Mouse (Mus musculus): ENCODE measurements around the gene Tbc1d2. TPM values are rescaled to one million over a fixed set of nuclear protein-coding genes. Genes with fewer than 3 reads are reported as not detected.

Tbc1d2 gene
- polyA plus RNA-seq, 1 experiment from 2014 or later: 3.0 TPM

DNA sequence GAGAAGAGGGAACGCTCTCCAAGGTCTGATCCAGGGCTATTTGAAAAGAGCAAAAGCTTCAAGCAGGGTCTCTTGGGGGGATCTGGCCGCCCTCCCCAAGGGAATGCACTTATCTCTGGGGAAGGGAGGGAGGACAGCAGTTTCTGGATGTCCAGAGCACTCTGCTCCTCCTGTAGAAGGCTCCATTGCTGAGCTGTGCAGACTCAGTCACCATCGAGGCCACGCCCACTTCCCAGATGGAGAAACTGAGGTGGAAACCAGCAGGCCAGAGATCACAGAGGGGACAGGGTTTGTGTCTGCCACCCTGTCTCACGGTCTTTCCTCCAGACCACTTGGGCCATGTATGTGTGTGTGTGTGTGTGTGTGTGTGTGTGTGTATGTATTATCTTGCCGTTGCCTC is 51.0 kb downstream of the Tbc1d2 start:
- peaks cover 19% of the 10 kb centered on the region for H3K4me1 ChIP-seq
- 76% methylated on average over 6 of the region's 6 CpGs for WGBS
- H3K9me3 ChIP-seq (replicated peaks): no peaks in the 10 kb centered on the region
- H3K4me3 ChIP-seq (replicated peaks): no peak overlapping the region
- no peak overlapping the region for H3K27ac ChIP-seq
- ATAC-seq (replicated peaks; ENCODE audit: low FRiP score): no peak
- peaks cover 51% of the 10 kb centered on the region for H3K27me3 ChIP-seq
- no peak overlapping the region for H3K4me2 ChIP-seq
- no peaks in the 10 kb centered on the region for H3K36me3 ChIP-seq
- no peak overlapping the region for H3K9ac ChIP-seq

DNA sequence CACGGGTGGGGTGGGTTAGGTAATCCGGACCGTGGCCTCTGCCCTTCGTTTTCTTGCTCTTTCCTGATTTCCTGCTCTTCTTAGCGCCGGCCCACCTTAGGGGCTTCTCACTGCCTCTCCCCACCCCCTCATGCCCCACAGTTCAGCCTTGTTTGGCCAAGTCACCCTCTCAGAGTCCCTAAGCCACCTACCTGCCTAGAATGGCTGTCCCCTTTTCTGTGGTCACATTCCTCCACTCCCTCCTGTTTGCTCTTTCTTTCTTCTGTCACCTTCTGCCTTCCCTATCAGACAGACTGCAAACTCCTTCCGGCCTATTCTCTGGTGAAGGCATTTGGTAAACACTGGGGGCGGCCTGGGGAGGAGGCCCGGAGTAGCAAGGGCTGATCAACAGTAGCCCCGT is 51.9 kb downstream of the Tbc1d2 start:
- ATAC-seq (replicated peaks; ENCODE audit: low FRiP score): no peak
- Histone ChIP-seq H3K9ac (no peak overlapping the region), H3K4me1 (peaks cover 19% of the 10 kb centered on the region), H3K4me2 (no peak overlapping the region), H3K4me3 (replicated peaks) (no peak overlapping the region), H3K9me3 (replicated peaks) (no peaks in the 10 kb centered on the region), H3K36me3 (no peaks in the 10 kb centered on the region), H3K27me3 (peaks cover 44% of the 10 kb centered on the region), H3K27ac (peak overlapping the region; percentile 58; the same call in 1 of the 2 replicates)
- 66% methylated on average over 10 of the region's 10 CpGs for WGBS

- no peak overlapping the region for H3K9ac ChIP-seq
- H3K27me3 ChIP-seq: peaks cover 39% of the 10 kb centered on the region
- H3K36me3 ChIP-seq: no peaks in the 10 kb centered on the region
- H3K4me2 ChIP-seq: no peak overlapping the region
- H3K9me3 ChIP-seq (replicated peaks): no peaks in the 10 kb centered on the region
- no peak overlapping the region for H3K4me3 ChIP-seq (replicated peaks)
- whole genome bisulfite sequencing: 74% methylated on average over 11 of the region's 11 CpGs
- peak overlapping the region; percentile 58 for H3K27ac ChIP-seq
- H3K4me1 ChIP-seq: peaks cover 17% of the 10 kb centered on the region
- no peak; the same call in 1 of the 2 replicates for ATAC-seq (replicated peaks; ENCODE audit: low FRiP score)
Measured at GRCm38 (mm10) chr4:46597286-46597961, 52.6 kb downstream of the Tbc1d2 start.

DNA sequence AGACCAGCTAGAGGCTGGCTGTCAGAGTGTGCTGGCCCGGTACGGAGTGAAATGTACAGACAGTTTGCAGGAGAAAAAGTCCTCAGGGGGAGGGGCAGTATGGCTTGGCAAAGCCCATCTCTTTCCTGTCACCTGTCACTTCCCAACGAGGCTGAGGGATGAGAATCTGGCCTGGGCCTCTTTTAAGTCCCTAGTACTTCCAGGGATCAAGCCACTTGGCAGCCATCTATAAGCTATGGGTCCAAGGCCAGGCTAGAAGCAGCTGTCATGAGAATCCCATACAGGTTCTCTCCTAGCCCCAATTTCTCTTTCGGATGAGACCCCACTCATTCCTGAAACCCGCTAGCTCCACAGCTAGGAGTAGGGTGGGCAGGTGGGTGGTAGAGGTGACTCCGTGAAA is 53.6 kb downstream of the Tbc1d2 start:
- Histone ChIP-seq H3K36me3 (no peaks in the 10 kb centered on the region), H3K4me3 (replicated peaks) (no peak overlapping the region), H3K9me3 (replicated peaks) (no peaks in the 10 kb centered on the region), H3K27me3 (peaks cover 28% of the 10 kb centered on the region), H3K9ac (no peak overlapping the region), H3K4me2 (no peak overlapping the region), H3K27ac (no peak overlapping the region), H3K4me1 (peaks cover 7% of the 10 kb centered on the region)
- no peak for ATAC-seq (replicated peaks; ENCODE audit: low FRiP score)
- 79% methylated on average over 6 of the region's 6 CpGs for WGBS

DNA sequence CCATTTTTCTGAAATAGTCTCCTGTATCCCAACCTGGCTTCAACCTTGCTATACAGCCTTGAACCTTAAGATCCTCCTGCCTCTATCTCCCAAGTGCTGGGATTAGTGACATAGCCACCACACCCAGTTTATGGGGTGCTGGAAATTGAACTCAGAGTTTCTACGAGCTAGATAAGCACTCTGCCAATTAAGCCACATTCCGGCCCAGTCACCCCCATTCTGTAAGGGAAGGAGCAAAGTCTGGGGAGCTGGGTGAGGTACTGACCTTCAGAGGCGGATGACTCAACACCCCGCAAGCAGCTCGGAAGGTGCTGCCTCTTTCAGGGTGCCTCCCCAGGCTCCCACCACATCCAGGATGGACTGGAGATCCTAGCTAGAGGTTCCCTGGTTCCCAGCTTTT is 55.9 kb downstream of the Tbc1d2 start:
- H3K4me3 ChIP-seq (replicated peaks): no peak overlapping the region
- WGBS: 83% methylated on average over 5 of the region's 5 CpGs
- no peak for ATAC-seq (replicated peaks; ENCODE audit: low FRiP score)

DNA sequence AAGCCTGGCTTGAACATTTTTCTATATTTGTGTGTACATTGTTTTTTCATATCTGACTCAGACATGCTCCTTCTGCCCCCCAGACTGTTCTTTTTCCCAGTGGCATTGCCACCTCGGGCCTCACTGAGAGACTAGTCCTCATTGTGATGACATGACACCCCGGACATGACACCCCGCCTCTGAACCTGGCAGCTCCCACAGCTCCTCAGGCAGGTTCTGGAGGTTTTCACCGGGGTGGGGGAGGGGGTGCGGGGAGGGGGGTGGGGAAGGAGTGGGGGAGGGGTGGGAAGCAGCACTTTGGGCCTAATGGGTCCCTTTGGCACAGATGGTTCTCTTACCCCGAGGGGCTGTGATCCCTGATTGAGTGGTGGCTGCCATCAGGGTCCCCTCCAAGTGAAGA is 56.5 kb downstream of the Tbc1d2 start:
- no peak overlapping the region for H3K4me3 ChIP-seq (replicated peaks)
- peaks cover 13% of the 10 kb centered on the region; the same call in 1 of the 2 replicates for H3K4me1 ChIP-seq
- no peaks in the 10 kb centered on the region for H3K36me3 ChIP-seq
- WGBS: 32% methylated on average over 6 of the region's 6 CpGs
- peaks cover 5% of the 10 kb centered on the region for H3K27me3 ChIP-seq
- ATAC-seq (replicated peaks; ENCODE audit: low FRiP score): no peak
- no peak overlapping the region for H3K4me2 ChIP-seq
- H3K27ac ChIP-seq: no peak overlapping the region
- no peaks in the 10 kb centered on the region for H3K9me3 ChIP-seq (replicated peaks)
- H3K9ac ChIP-seq: no peak overlapping the region

More for the DNA sequence above, 55.9 kb downstream of the Tbc1d2 start:
- peaks cover 8% of the 10 kb centered on the region for H3K27me3 ChIP-seq
- no peaks in the 10 kb centered on the region for H3K9me3 ChIP-seq (replicated peaks)
- no peak overlapping the region for H3K27ac ChIP-seq
- H3K4me1 ChIP-seq: peaks cover 13% of the 10 kb centered on the region; the same call in 1 of the 2 replicates
- no peaks in the 10 kb centered on the region for H3K36me3 ChIP-seq
- no peak overlapping the region for H3K4me2 ChIP-seq
- H3K9ac ChIP-seq: no peak overlapping the region

DNA sequence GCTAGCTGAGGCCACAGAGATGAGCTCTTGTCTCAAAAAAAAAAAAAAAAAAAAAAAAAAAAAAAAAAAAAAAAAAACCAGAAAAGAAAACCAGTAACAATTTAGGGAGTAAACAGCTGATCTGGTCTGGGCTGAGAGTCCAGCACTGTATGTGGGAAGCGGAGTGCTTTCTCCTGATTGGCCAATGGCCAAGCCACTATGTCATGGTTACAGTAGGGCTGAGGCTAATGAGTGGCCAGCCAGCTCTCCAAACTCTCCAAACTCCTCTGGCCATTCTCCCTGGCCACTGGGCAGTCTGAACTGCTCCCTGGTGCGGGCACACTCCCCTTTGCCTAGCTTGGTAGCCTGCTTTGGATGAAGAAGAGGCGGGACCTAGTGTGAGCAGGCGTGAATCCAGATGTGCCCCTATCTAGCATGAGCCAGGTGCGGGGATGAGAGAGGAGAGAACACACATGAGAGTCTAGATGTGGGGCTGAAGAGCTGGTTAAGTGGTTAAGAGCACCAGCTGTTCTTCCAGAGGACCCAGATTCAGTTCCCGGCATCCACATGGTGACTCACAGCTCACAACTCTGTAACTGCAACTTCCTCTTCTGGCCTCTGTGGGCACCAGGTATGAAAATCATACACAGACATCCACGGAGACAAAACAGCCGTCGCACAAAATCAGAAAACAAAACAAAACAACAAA is 58.0 kb downstream of the Tbc1d2 start:
- Histone ChIP-seq H3K4me2 (no peak overlapping the region), H3K27ac (no peak overlapping the region), H3K36me3 (no peaks in the 10 kb centered on the region), H3K27me3 (no peaks in the 10 kb centered on the region), H3K4me1 (peaks cover 13% of the 10 kb centered on the region; the same call in 1 of the 2 replicates), H3K4me3 (replicated peaks) (no peak overlapping the region), H3K9ac (no peak overlapping the region), H3K9me3 (replicated peaks) (no peaks in the 10 kb centered on the region)
- no peak for ATAC-seq (replicated peaks; ENCODE audit: low FRiP score)
- WGBS: 91% methylated on average over 9 of the region's 9 CpGs

DNA sequence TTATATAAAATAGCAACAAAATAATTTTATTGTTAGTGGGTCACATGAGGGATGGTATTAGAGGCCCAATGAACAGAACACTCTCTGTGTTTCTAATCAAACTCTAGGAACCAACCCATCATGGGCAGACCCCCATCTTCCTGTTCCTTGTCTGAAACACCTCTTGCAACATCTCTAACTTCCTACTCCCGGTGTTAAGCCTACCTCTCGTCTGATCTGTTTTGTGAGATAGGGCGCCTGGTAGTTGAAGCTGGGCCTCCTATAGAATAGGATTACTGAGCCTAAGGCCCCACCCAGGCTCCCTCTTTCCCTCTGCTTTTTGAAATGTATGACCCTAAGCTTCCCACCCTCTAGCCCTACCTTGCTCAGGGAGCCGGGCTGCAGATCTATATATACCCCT is 59.2 kb downstream of the Tbc1d2 start:
- Histone ChIP-seq H3K36me3 (no peaks in the 10 kb centered on the region), H3K4me3 (replicated peaks) (no peak overlapping the region), H3K9me3 (replicated peaks) (no peaks in the 10 kb centered on the region), H3K9ac (no peak overlapping the region), H3K27me3 (no peaks in the 10 kb centered on the region), H3K4me2 (no peak overlapping the region), H3K4me1 (peaks cover 16% of the 10 kb centered on the region; the same call in 1 of the 2 replicates), H3K27ac (no peak overlapping the region)
- no peak for ATAC-seq (replicated peaks; ENCODE audit: low FRiP score)
- WGBS: 80% methylated on average over 4 of the region's 4 CpGs

GRCm38 (mm10) chr4:46589946-46590684 is 59.9 kb downstream of the Tbc1d2 start:
- no peak overlapping the region for H3K9ac ChIP-seq
- no peaks in the 10 kb centered on the region for H3K9me3 ChIP-seq (replicated peaks)
- no peaks in the 10 kb centered on the region for H3K27me3 ChIP-seq
- H3K36me3 ChIP-seq: no peaks in the 10 kb centered on the region
- WGBS: 32% methylated on average over 5 of the region's 5 CpGs
- H3K27ac ChIP-seq: no peak overlapping the region
- H3K4me2 ChIP-seq: no peak overlapping the region
- no peak; the same call in 1 of the 2 replicates for ATAC-seq (replicated peaks; ENCODE audit: low FRiP score)
- H3K4me3 ChIP-seq (replicated peaks): no peak overlapping the region
- peaks cover 19% of the 10 kb centered on the region for H3K4me1 ChIP-seq

- H3K27ac ChIP-seq: no peak overlapping the region
- 80% methylated on average over 8 of the region's 8 CpGs for WGBS
- no peak overlapping the region for H3K4me2 ChIP-seq
- H3K9me3 ChIP-seq (replicated peaks): no peaks in the 10 kb centered on the region
- no peaks in the 10 kb centered on the region for H3K36me3 ChIP-seq
- no peaks in the 10 kb centered on the region for H3K27me3 ChIP-seq
- no peak overlapping the region for H3K9ac ChIP-seq
- ATAC-seq (replicated peaks; ENCODE audit: low FRiP score): no peak
- no peak overlapping the region for H3K4me3 ChIP-seq (replicated peaks)
- H3K4me1 ChIP-seq: peaks cover 22% of the 10 kb centered on the region
Measured at GRCm38 (mm10) chr4:46589151-46589550, 60.9 kb downstream of the Tbc1d2 start.

- Histone ChIP-seq H3K9me3 (replicated peaks) (0 out of 2 replicates have a peak, but pooled peaks cover 2% of the 10 kb centered on the region), H3K4me1 (peaks cover 22% of the 10 kb centered on the region), H3K36me3 (no peaks in the 10 kb centered on the region), H3K9ac (no peak overlapping the region), H3K27me3 (no peaks in the 10 kb centered on the region), H3K4me2 (no peak overlapping the region), H3K27ac (no peak overlapping the region), H3K4me3 (replicated peaks) (no peak overlapping the region)
- no peak for ATAC-seq (replicated peaks; ENCODE audit: low FRiP score)
- WGBS: 84% methylated on average over 4 of the region's 4 CpGs
Measured at GRCm38 (mm10) chr4:46586473-46586872, 63.5 kb downstream of the Tbc1d2 start.

- Histone ChIP-seq H3K27ac (no peak overlapping the region), H3K9me3 (replicated peaks) (peaks cover 5% of the 10 kb centered on the region; the same call in 1 of the 2 replicates), H3K9ac (no peak overlapping the region), H3K4me3 (replicated peaks) (no peak overlapping the region), H3K27me3 (no peaks in the 10 kb centered on the region), H3K4me2 (no peak overlapping the region), H3K4me1 (peaks cover 19% of the 10 kb centered on the region), H3K36me3 (no peaks in the 10 kb centered on the region)
- ATAC-seq (replicated peaks; ENCODE audit: low FRiP score): no peak
- WGBS: 68% methylated on average over 8 of the region's 8 CpGs
Measured at GRCm38 (mm10) chr4:46585811-46586190, 64.2 kb downstream of the Tbc1d2 start.

Measured in kidney, embryonic 15.5 days (tissue).